Mouse (Mus musculus) testis, postnatal 14 days (tissue): ENCODE measurements around the gene Tceal6.
"Not testable (repeated sequence)": the region's sequence is repeated elsewhere in the genome, so short reads cannot be mapped to it uniquely, and the experiment has no call there.

Experiments used
- DNase-seq: peaks from one replicate; pipeline ENCODE4 v3.0.0; 2021; ENCODE audit warnings: low spot score

Gene Tceal6

GRCm38 (mm10) chrX:135210436-135211221 is at the start of gene Tceal6:
Gene Tceal6 (minus strand): TSS chrX:135210687.
- no peak for DNase-seq

- not testable (repeated sequence) for DNase-seq
Observed at GRCm38 (mm10) chrX:135209773-135210435, 583 bp downstream of the Tceal6 start.

GRCm38 (mm10) chrX:135189924-135190323 is 20.6 kb downstream of the Tceal6 start:
- DNase-seq = not testable (repeated sequence)

- not testable (repeated sequence) for DNase-seq
Observed at GRCm38 (mm10) chrX:135188661-135189060, 21.8 kb downstream of the Tceal6 start.

- DNase-seq = not testable (repeated sequence)
Observed at GRCm38 (mm10) chrX:135177532-135177931, 33.0 kb downstream of the Tceal6 start, which contains the start of gene Gm15023. Gene Gm15023 (minus strand): TSS chrX:135177632.
